Mouse (Mus musculus): ENCODE results near the gene Insm2. TPM values are rescaled to one million over a fixed set of nuclear protein-coding genes. Genes with fewer than 3 reads are reported as not detected.

The Insm2 gene
- total RNA-seq, 2 experiments from 2014 or later, result 0.51 to 0.77 TPM

GRCm38 (mm10) chr12:55599639-55600502, 644 bp downstream of the Insm2 start:
- intact Hi-C loops (cut with DNase I), result no loop called here
- DNase-seq (ENCODE audit: extremely low spot score in 1 of 2, low spot score in 2 of 2), result peak in 1 of 2 experiments; percentile 69

- intact Hi-C loops (cut with DNase I), result no loop called here
- DNase-seq (ENCODE audit: extremely low spot score in 1 of 2, low spot score in 2 of 2), result no peak
These were observed 1.3 kb downstream of the Insm2 start for GRCm38 (mm10) chr12:55600503-55600994.

DNA sequence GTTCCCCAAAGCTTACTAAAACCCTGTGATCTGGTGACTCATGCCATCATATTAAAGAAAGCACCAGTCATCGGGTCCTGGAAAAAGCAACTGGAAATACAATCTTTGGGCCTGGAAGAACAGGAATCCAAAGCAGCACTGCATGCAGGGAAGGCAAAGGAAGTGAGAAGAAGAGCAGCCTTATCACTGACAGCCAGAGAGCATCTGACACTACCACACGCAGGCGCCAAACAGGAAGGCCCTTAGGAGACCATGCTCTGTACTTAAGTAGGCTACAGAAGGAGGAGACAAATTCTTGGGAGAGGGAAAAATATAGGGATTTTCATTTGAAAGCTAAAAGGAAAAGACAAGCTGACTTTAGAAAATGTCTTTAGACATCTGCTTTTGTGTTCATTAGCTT, 5.2 kb downstream of the Insm2 start:
- DNase-seq (ENCODE audit: extremely low spot score in 1 of 2, low spot score in 2 of 2), result no peak
- intact Hi-C loops (cut with DNase I), result no loop called here

DNA sequence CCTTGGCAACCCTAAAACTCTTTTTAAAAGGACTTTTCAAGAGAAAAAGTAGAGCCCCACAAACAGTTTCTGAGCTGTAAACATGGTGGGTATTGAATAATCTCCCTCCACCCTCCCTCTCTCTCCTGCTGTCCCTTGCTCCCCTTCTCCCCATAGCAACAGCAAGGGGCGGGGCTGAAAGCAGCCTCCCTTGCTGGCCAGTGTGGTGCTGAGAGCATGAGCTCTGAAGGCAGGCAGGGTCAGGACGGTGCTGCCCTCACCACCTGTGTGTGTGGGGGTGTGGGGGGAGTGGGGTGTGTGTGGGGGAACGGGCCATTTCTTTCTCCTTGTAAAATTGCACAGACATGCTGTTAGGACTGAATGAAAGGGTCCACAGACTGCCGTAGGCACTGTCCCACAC, 8.7 kb downstream of the Insm2 start:
- intact Hi-C loops (cut with DNase I), result no loop called here

GRCm38 (mm10) chr12:55610812-55611211, 11.6 kb downstream of the Insm2 start:
- intact Hi-C loops (cut with DNase I), result no loop called here
- DNase-seq (ENCODE audit: extremely low spot score in 1 of 2, low spot score in 2 of 2), result no peak

More for the DNA sequence above, 8.7 kb downstream of the Insm2 start:
- no peak for DNase-seq (ENCODE audit: extremely low spot score in 1 of 2, low spot score in 2 of 2)

DNA sequence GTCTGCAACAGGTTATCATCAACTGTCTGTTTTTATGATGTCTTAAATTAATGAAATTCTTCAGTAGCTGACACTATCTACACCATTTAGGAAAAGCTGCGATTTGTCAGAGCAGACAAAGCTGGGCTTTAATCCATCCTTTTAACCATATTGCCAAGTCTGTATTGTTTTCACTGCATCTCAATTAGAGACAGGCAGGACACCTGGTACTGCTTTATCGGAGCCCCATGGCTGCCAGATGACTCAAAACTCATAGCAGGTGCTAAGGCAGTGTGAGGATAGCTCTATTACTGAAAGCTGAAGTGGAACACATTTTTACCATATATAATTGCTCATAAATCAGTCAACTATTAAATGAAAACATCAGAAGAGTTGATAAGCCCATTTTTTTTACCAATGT, 21.1 kb downstream of the Insm2 start:
- intact Hi-C loops (cut with DNase I), result no loop called here
- DNase-seq (ENCODE audit: extremely low spot score in 1 of 2, low spot score in 2 of 2), result no peak

DNA sequence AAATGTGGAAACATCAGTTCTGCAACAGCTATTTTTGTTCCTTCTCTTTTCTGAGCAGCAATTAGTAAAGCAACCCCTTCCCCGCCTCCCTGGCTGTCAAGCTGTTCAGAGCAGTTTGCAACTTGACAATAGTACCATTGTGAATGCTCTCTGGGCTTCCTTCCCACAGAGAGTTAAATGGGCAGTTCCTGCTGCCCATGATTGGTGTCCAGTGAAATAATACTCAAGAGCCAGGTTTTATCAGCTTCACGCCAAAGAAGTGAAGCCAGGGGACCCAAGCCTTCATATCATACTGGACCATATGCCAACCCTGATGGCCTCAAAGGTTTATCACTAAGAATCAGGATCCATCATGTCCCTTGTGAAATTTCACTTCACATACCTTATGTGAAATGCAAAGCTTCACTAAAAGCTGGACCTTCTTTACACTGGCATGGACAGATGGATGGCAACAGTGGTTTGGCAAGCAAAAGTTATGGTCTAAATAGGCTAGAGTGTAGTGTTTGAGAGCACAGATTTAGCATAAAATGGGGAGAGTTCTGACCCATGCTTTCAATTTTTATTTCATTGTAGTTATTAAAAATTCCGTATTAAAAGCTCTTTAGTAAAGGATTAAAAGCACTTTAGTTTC, 23.5 kb downstream of the Insm2 start:
- peak in 1 of 2 experiments; percentile 23 for DNase-seq (ENCODE audit: extremely low spot score in 1 of 2, low spot score in 2 of 2)
- intact Hi-C loops (cut with DNase I), result no loop called here

- intact Hi-C loops (cut with DNase I), result no loop called here
- DNase-seq (ENCODE audit: extremely low spot score in 1 of 2, low spot score in 2 of 2), result no peak
These were observed 24.0 kb downstream of the Insm2 start for GRCm38 (mm10) chr12:55623254-55623653.

GRCm38 (mm10) chr12:55626711-55627110, 27.5 kb downstream of the Insm2 start:
- DNase-seq (ENCODE audit: extremely low spot score in 1 of 2, low spot score in 2 of 2), result peak in 1 of 2 experiments; percentile 22
- intact Hi-C loops (cut with DNase I), result no loop called here

DNA sequence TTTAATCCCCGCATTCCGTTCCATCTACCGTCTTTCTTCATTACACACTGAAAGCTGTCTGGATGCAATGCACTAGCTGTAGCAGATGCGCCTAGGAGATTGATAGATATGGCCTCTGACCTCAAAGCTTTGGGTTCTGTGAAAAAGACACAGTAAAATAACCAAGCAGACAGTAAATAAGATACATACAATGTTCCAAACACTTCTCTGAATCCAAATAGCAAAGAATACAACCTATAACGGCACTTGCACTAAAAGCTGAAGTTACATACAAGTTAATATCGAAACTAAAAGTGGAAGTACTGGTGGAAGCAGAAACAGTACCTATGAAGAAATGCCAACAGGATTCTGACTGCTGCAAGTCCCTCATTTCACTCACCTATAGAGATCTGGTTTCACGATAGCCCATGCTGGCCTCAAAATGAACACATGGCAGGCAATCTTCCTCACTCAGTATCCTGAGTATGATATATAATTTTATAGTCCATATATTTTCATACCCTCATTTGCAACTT, 48.8 kb downstream of the Insm2 start:
- intact Hi-C loops (cut with DNase I), result no loop called here
- no peak for DNase-seq (ENCODE audit: extremely low spot score in 1 of 2, low spot score in 2 of 2)

Other genes starting within 250 kb of the Insm2 start
- gene Psma6, start 215.2 kb upstream of the Insm2 start, total RNA-seq (2021), result 100 to 1,000 TPM; 151 to 158 TPM
- 10 to 100 TPM; 27.8 to 37.5 TPM for gene Nfkbia, start 106.8 kb upstream of the Insm2 start, total RNA-seq (2021)
- gene Aldoart2, start 34.2 kb upstream of the Insm2 start, total RNA-seq (2021), result not detected
- 100 to 1,000 TPM; 111 to 120 TPM for gene Ralgapa1, start 221.7 kb downstream of the Insm2 start, total RNA-seq (2021)
- gene Brms1l, start 236.9 kb downstream of the Insm2 start, total RNA-seq (2021), result 10 to 100 TPM; 57.7 to 65.7 TPM

Data from left cerebral cortex, postnatal 10 days (tissue).